Mouse (Mus musculus) limb, embryonic 13.5 days (tissue): ENCODE data around the gene Iffo1. TPM values are rescaled to one million over a fixed set of nuclear protein-coding genes. Genes with fewer than 3 reads are reported as not detected.

ENCODE experiments used
- ATAC-seq: fragments of 200-750 bp; cut with Nextera tagmentation; 2 replicates; pipeline ENCODE4 v1.8.0; 2017; ENCODE audit warnings: low read depth, moderate number of reproducible peaks, moderate TSS enrichment; ENCODE audit not compliant: low FRiP score
- H3K27ac ChIP-seq: fragments of 300-500 bp; sonication (generic); 2 replicates; pipeline ENCODE4 v1.5.1; 2015; ENCODE audit warnings: inconsistent platforms, mild to moderate bottlenecking, moderate library complexity
- H3K27me3 ChIP-seq: fragments of 300-500 bp; sonication (generic); 2 replicates; pipeline ENCODE4 v1.6.1; 2015; ENCODE audit warnings: mild to moderate bottlenecking, inconsistent platforms
- H3K36me3 ChIP-seq: fragments of 300-500 bp; sonication (generic); 2 replicates; pipeline ENCODE4 v1.6.1; 2015; ENCODE audit warnings: inconsistent platforms, mild to moderate bottlenecking, moderate library complexity
- H3K4me1 ChIP-seq: fragments of 300-500 bp; sonication (generic); 2 replicates; pipeline ENCODE4 v1.6.1; 2015; ENCODE audit warnings: inconsistent platforms
- H3K4me2 ChIP-seq: fragments of 300-500 bp; sonication (generic); replicated peaks from 2 replicates; pipeline ENCODE4 v1.6.1; 2015; ENCODE audit warnings: inconsistent platforms, mild to moderate bottlenecking, moderate library complexity
- H3K4me3 ChIP-seq: fragments of 300-500 bp; sonication (generic); 2 replicates; pipeline ENCODE4 v1.5.1; 2015; ENCODE audit warnings: moderate library complexity, mild to moderate bottlenecking, inconsistent platforms
- H3K9ac ChIP-seq: fragments of 300-500 bp; sonication (generic); 2 replicates; pipeline ENCODE4 v1.6.1; 2015; ENCODE audit warnings: mild to moderate bottlenecking, inconsistent platforms
- H3K9me3 ChIP-seq: fragments of 300-500 bp; sonication (generic); 2 replicates; pipeline ENCODE4 v1.6.1; 2016; ENCODE audit warnings: inconsistent platforms
- WGBS: fragments of 180-500 bp; shearing (Covaris S2); methylation state at CpG from one replicate; pipeline ENCODE4 v1.1.7; 2015; 5-methylcytosine and 5-hydroxymethylcytosine counted together
- microRNA-seq: library from miRNA; unstranded; fragments of <30 nt; microRNA quantifications from one replicate; pipeline ENCODE4, GENCODE M21; 2016
- polyA plus RNA-seq: library from polyadenylated mRNA; unstranded; fragments of >200 nt; fragmentation: Nextera tagmentation; extraction: Ambion mirVana; gene quantifications from 2 replicates; pipeline ENCODE4 v1.2.1, GENCODE M21; 2015

Gene Iffo1
- polyA plus RNA-seq, 1 experiment from 2014 or later, result 33.1 TPM

DNA sequence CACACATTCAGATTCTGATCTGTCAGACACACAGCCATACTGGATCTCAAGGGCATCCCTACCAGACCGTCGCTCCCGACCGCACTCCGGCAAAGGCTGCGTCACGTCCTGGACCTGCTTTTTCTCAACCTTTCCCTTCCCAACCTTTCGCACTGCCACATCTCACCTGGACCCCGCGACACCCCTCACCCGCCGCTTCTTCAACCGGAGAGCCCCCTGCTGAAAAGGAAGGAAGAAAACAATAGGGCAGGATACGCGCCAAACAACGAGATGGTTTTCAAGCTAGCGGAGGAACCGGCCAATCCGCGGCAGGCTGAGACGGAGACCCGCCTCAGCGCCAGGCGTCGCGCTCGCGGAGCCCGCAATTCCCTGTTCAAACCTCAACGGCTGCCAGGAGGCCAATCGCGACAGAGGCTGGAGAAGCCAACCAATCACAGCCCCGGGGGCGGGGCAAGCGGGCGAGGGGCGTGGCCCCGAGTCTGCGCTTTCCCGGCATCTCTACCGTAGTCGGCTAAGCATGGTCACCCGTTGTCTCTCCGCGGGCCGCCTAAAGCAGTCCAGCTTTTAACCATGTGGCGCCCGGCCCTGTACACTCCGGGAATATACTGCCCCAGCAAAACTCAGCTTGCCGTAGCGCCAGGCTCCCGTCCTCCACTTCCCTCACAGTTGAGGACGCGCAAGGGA is 46.4 kb downstream of the Iffo1 start, which contains the start of the genes Ncapd2 and Mrpl51:
TSS of gene Ncapd2 (minus strand) at position 370 of the 684 bp plus-strand sequence.
TSS of gene Mrpl51 (plus strand) at position 470 of the 684 bp plus-strand sequence.
- Histone ChIP-seq H3K4me1 (peaks cover 21% of the 10 kb centered on the region), H3K4me2 (peak within 1 kb of the TSS; percentile 91), H3K9me3 (no peaks in the 10 kb centered on the region), H3K27ac (peak within 1 kb of the TSS; percentile 100), H3K9ac (peak within 1 kb of the TSS; percentile 85), H3K27me3 (no peaks in the 10 kb centered on the region), H3K36me3 (peaks cover 57% of the 10 kb centered on the region), H3K4me3 (peak within 1 kb of the TSS; percentile 73)
- peak; percentile 98 for ATAC-seq
- under 1% methylated on average over 54 of the region's 54 CpGs for WGBS

DNA sequence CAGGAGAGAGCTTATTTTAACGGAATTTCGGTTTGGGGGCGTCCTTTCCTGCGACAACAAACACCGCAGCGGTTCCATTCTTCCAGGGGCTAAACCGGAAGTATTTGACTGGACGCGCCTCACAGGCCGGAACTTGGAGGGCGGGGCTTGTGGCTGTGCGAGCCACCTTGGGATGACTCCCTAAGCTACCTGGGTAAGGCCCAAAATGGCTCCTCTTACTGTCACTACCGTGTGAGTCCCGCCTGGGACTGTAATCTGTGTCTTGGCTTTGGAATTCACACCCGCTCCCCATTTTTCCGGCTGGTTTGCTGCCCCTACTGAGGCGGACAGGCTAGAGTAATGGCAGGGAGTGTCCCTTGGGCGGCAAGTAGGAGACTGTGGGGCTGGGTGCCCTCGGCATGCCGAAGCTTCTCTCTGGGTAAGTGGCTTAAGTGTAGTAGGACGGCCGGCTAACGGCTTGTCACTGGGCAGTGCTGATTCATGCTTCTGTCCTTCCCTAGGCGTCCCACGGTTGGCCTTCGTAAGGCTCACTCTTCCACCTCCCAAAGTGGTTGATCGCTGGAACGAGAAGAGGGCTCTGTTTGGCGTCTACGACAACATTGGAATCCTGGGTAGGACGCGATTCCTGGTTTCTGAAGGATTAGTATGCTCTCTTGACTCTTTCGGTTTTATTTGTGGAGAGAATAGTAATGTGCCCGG is 47.1 kb downstream of the Iffo1 start:
- peak; percentile 95 for ATAC-seq
- Histone ChIP-seq H3K9me3 (no peaks in the 10 kb centered on the region), H3K27me3 (no peaks in the 10 kb centered on the region), H3K4me2 (peak overlapping the region; percentile 91), H3K9ac (peak overlapping the region; percentile 85), H3K27ac (peak overlapping the region; percentile 100), H3K4me3 (peak overlapping the region; percentile 73), H3K36me3 (peaks cover 50% of the 10 kb centered on the region), H3K4me1 (peaks cover 21% of the 10 kb centered on the region)
- under 1% methylated on average over 34 of the region's 34 CpGs for WGBS

DNA sequence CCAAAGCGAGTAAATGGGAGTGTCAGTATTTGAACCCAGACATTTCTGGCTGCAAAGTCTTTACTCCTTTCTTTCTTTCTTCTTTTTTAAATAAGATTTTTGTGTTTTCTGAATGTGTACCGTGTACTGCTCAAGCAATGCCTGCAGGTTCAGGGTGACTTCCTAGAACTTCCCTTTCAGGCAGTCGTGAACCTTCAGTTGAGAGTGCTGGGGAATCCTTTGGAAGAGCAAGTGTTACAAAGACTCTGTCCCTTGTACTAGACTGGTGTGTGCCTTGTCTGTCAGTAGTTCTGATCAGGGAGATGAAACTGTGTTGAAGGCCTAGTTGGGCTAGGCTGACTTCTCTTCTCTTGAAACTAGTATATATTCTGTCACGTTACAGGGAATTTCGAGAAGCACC is 47.8 kb downstream of the Iffo1 start:
- 0 out of 2 replicates have a peak overlapping the region, but pooled peaks have one; percentile 100 for H3K27ac ChIP-seq
- H3K9me3 ChIP-seq, result no peaks in the 10 kb centered on the region
- peaks cover 21% of the 10 kb centered on the region for H3K4me1 ChIP-seq
- H3K27me3 ChIP-seq, result no peaks in the 10 kb centered on the region
- H3K9ac ChIP-seq, result peak overlapping the region; percentile 85
- H3K36me3 ChIP-seq, result peaks cover 43% of the 10 kb centered on the region
- H3K4me2 ChIP-seq, result peak overlapping the region; percentile 91
- no peak for ATAC-seq
- 38% methylated on average over 5 of the region's 5 CpGs for WGBS
- peak overlapping the region; percentile 73 for H3K4me3 ChIP-seq

DNA sequence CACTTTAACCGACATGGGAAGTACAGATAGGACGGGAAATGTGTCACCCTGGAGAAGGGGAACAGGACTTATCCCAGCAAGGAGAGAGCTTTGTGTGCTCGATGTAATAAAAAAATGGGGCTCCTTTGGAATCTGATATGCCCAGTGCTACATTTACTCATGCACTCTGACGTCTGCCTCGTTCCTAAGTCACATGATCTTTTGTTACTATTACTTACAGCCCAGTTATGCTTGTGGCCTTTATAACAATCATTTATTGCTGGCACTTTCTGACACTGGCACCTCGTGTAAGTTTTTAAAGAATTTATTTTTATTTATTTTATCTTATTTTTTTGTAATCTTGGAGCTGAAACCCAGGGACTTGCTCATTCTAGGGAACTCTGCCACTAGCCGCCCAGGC is 48.3 kb downstream of the Iffo1 start:
- Histone ChIP-seq H3K27me3 (no peaks in the 10 kb centered on the region), H3K36me3 (peaks cover 38% of the 10 kb centered on the region), H3K4me3 (no peak overlapping the region), H3K9me3 (no peaks in the 10 kb centered on the region), H3K4me1 (peaks cover 21% of the 10 kb centered on the region), H3K9ac (no peak overlapping the region), H3K4me2 (peak overlapping the region; percentile 91), H3K27ac (no peak overlapping the region)
- no peak for ATAC-seq
- 71% methylated on average over 7 of the region's 7 CpGs for WGBS

DNA sequence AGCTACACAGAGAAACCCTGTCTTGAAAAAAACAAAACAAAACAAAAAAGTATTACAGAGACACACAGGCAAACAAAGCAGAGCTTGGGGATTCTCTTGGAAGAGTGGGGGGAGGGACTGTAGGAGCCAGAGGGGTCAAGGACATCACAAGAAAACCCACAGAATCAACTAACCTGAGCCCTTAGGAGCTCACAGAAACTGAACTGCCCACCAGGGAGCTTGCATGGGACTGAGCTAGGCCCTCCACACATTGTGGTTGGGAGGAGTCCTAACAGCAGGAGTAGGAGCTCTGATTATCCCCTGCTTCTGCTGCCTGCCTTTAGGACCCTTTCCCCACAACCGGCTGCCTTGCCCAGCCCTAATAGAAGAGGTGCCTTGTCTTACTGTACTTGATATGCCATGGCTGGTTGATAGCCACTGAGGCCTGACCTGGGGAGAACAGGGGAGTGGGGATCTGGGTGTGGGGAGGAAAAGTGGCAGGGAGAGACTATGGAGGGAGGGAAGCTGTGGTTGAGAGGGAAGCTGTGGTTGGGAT is 50.6 kb downstream of the Iffo1 start:
- ATAC-seq, result no peak
- H3K4me2 ChIP-seq, result no peak overlapping the region
- peaks cover 12% of the 10 kb centered on the region for H3K4me1 ChIP-seq
- no peaks in the 10 kb centered on the region for H3K9me3 ChIP-seq
- no peak overlapping the region for H3K27ac ChIP-seq
- WGBS, result 42% methylated on average over 1 of the region's 1 CpGs
- H3K36me3 ChIP-seq, result peaks cover 29% of the 10 kb centered on the region
- no peaks in the 10 kb centered on the region for H3K27me3 ChIP-seq
- H3K9ac ChIP-seq, result no peak overlapping the region
- H3K4me3 ChIP-seq, result no peak overlapping the region

DNA sequence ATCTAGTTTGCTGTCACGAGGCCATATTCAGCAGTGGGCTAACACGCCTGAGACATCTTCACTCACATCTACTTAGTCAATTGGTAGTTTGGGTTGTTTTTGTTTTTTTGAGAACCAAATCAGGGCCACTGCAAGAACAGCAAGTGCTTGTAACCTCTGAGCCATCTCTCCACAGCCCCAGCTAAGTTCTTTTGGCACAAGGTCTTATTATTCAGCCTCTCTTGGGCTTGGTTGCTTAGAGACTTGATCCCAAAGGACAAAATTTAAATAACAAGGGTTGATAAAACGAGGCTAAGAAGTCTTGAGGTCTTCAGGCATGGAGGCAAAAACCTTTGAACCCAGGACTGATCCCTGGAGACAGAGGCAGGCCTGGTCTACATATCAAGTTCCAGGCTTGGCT is 51.3 kb downstream of the Iffo1 start:
- Histone ChIP-seq H3K4me1 (peaks cover 12% of the 10 kb centered on the region), H3K9me3 (no peaks in the 10 kb centered on the region), H3K27me3 (no peaks in the 10 kb centered on the region), H3K27ac (no peak overlapping the region), H3K4me3 (no peak overlapping the region), H3K9ac (no peak overlapping the region), H3K4me2 (no peak overlapping the region), H3K36me3 (peaks cover 29% of the 10 kb centered on the region)
- ATAC-seq, result no peak
- 66% methylated on average over 3 of the region's 3 CpGs for WGBS

DNA sequence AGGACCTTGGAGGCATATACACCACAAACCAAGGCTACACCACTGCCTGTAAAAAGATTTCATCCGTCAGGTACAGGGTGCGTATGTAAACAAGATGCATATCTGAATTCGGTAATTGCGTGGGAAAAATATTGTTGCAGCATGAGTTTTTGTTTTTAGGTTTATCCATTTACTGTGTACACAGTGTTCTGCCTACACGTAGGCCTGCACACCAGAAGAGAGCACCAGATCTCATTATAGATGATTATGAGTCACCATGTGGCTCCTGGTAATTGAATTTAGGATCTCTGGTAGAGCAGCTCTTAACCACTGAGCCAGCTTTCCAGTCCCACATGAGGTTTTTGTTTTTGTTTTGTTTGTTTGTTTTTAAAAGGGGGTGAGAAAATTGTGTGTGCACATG is 52.1 kb downstream of the Iffo1 start:
- WGBS, result 79% methylated on average over 5 of the region's 5 CpGs
- Histone ChIP-seq H3K4me2 (no peak overlapping the region), H3K9me3 (no peaks in the 10 kb centered on the region), H3K9ac (no peak overlapping the region), H3K36me3 (peaks cover 29% of the 10 kb centered on the region), H3K27ac (no peak overlapping the region), H3K4me3 (no peak overlapping the region), H3K4me1 (peaks cover 12% of the 10 kb centered on the region), H3K27me3 (no peaks in the 10 kb centered on the region)
- ATAC-seq, result no peak

DNA sequence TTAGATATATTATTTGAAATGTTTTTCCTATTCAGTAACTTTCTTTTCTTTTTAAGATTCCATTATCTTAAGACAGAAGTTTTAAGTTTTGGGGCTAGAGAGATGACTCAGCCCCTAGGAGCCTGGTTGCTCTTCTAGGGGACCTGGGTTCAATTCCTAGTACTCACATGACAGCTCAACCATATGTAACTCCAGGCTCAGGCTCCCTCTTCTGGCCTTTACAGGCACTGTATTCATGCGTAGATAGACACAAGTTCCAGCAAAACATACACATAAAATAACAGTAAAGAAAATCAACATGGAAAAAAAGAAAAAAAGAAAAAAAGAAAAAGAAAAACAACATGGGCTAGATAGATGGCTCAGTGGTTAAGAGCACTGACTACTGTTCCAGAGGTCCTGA is 65.4 kb downstream of the Iffo1 start:
- Histone ChIP-seq H3K4me2 (no peak overlapping the region), H3K9ac (no peak overlapping the region), H3K27me3 (peaks cover 24% of the 10 kb centered on the region), H3K36me3 (no peaks in the 10 kb centered on the region), H3K9me3 (no peaks in the 10 kb centered on the region), H3K4me1 (no peaks in the 10 kb centered on the region), H3K4me3 (no peak overlapping the region), H3K27ac (no peak overlapping the region)
- no peak for ATAC-seq
- 88% methylated on average over 1 of the region's 1 CpGs for WGBS

Small RNA genes within 50 kb of the gene (microRNA-seq; reads per million reads assigned to microRNA genes)
- gene Mir3098, result not detected
- not detected for gene Mir7045

Other genes with a start within 250 kb of the Iffo1 start
- gene Lag3, start 233.5 kb upstream of the Iffo1 start, polyA plus RNA-seq, result 1.7 and 3.1 TPM in 2 replicates
- gene Ptms, start 225.1 kb upstream of the Iffo1 start, polyA plus RNA-seq, result 303 and 321 TPM in 2 replicates
- 354 and 355 TPM in 2 replicates for gene Mlf2, start 213.9 kb upstream of the Iffo1 start, polyA plus RNA-seq
- 128 and 133 TPM in 2 replicates for gene Cops7a, start 179.7 kb upstream of the Iffo1 start, polyA plus RNA-seq
- gene Pianp, start 148.5 kb upstream of the Iffo1 start, polyA plus RNA-seq, result 15.7 and 19.0 TPM in 2 replicates
- 20.6 and 21.2 TPM in 2 replicates for gene Zfp384, start 136.1 kb upstream of the Iffo1 start, polyA plus RNA-seq
- gene Ing4, start 105.5 kb upstream of the Iffo1 start, polyA plus RNA-seq, result 183 and 190 TPM in 2 replicates
- 16.5 and 19.2 TPM in 2 replicates for gene Acrbp, start 95.6 kb upstream of the Iffo1 start, polyA plus RNA-seq
- gene Lpar5, start 77.3 kb upstream of the Iffo1 start, polyA plus RNA-seq, result 0.45 and 0.80 TPM in 2 replicates
- 86.8 and 93.4 TPM in 2 replicates for gene Chd4, start 49.3 kb upstream of the Iffo1 start, polyA plus RNA-seq
- 65.6 and 67.1 TPM in 2 replicates for gene Nop2, start 13.3 kb upstream of the Iffo1 start, polyA plus RNA-seq
- 1,893 and 1,983 TPM in 2 replicates for gene Gapdh, start 21.2 kb downstream of the Iffo1 start, polyA plus RNA-seq
- 146 and 148 TPM in 2 replicates for gene Ncapd2, start 46.5 kb downstream of the Iffo1 start, polyA plus RNA-seq
- 212 and 213 TPM in 2 replicates for gene Mrpl51, start 46.6 kb downstream of the Iffo1 start, polyA plus RNA-seq
- 6.1 and 7.0 TPM in 2 replicates for gene Vamp1, start 70.3 kb downstream of the Iffo1 start, polyA plus RNA-seq
- 3.1 and 3.2 TPM in 2 replicates for gene Tapbpl, start 86.6 kb downstream of the Iffo1 start, polyA plus RNA-seq
- 2.5 and 3.8 TPM in 2 replicates for gene Cd27, start 91.8 kb downstream of the Iffo1 start, polyA plus RNA-seq
- 0.80 and 0.91 TPM in 2 replicates for gene Tuba3a, start 140.8 kb downstream of the Iffo1 start, polyA plus RNA-seq
- gene Ltbr, start 168.6 kb downstream of the Iffo1 start, polyA plus RNA-seq, result 45.1 and 46.2 TPM in 2 replicates
- 1.1 and 1.4 TPM in 2 replicates for gene Scnn1a, start 175.4 kb downstream of the Iffo1 start, polyA plus RNA-seq
- gene Tnfrsf1a, start 204.1 kb downstream of the Iffo1 start, polyA plus RNA-seq, result 68.7 and 71.4 TPM in 2 replicates
- 0.67 and 0.86 TPM in 2 replicates for gene Plekhg6, start 235.6 kb downstream of the Iffo1 start, polyA plus RNA-seq